Mouse (Mus musculus) limb, embryonic 12.5 days (tissue): ENCODE measurements at regions not wholly inside any gene's neighbourhood (a gene's known extent, or its start where the extent isn't known, plus 50 kb on each side); places are given as distances from the start of the nearest gene placed in this dataset.

Source experiments
- ATAC-seq: fragments of 200-750 bp; cut with Nextera tagmentation; 2 replicates; pipeline ENCODE4 v1.8.0; 2017; ENCODE audit warnings: low read depth, moderate TSS enrichment; ENCODE audit not compliant: insufficient number of reproducible peaks, insufficient read depth, low FRiP score, low TSS enrichment
- H3K27ac ChIP-seq: fragments of 300-500 bp; sonication (generic); 2 replicates; pipeline ENCODE4 v1.5.1; 2016; ENCODE audit warnings: mild to moderate bottlenecking, moderate library complexity
- H3K27me3 ChIP-seq: fragments of 300-500 bp; sonication (generic); 2 replicates; pipeline ENCODE4 v1.6.1; 2016; ENCODE audit warnings: mild to moderate bottlenecking, moderate library complexity
- H3K36me3 ChIP-seq: fragments of 300-500 bp; sonication (generic); 2 replicates; pipeline ENCODE4 v1.6.1; 2016; ENCODE audit warnings: mild to moderate bottlenecking, moderate library complexity
- H3K4me1 ChIP-seq: fragments of 300-500 bp; sonication (generic); replicated peaks from 2 replicates; pipeline ENCODE4 v1.6.1; 2016
- H3K4me2 ChIP-seq: fragments of 300-500 bp; sonication (generic); 2 replicates; pipeline ENCODE4 v1.6.1; 2016; ENCODE audit warnings: mild to moderate bottlenecking, moderate library complexity
- H3K4me3 ChIP-seq: fragments of 300-500 bp; sonication (generic); replicated peaks from 2 replicates; pipeline ENCODE4 v1.5.1; 2016; ENCODE audit warnings: mild to moderate bottlenecking
- H3K9ac ChIP-seq: fragments of 300-500 bp; sonication (generic); replicated peaks from 2 replicates; pipeline ENCODE4 v1.6.1; 2016; ENCODE audit warnings: mild to moderate bottlenecking, moderate library complexity
- H3K9me3 ChIP-seq: fragments of 300-500 bp; sonication (generic); 2 replicates; pipeline ENCODE4 v1.6.1; 2016; ENCODE audit warnings: mild to moderate bottlenecking, moderate library complexity
- WGBS: fragments of 180-500 bp; shearing (Covaris S2); methylation state at CpG from one replicate; pipeline ENCODE4 v1.1.7; 2016; 5-methylcytosine and 5-hydroxymethylcytosine counted together

DNA sequence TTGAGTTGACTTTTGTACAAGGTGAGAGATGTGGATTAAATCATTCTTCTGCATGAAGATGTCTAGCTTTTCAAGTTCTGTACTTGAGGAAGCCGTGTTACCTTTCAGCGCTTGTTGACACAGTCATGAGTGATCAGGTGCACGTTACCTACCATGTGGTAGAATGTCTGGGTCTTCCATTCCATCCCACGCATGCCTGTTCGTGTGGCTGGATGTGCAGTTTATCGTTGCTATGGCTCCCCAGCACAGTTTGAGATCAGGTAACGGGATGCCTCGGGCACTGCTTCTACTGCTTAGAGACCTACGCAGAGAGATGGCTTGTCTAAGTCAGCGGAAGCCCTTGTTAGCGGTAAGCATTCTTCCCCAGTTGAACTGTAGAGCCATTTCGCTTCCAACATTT is 348.1 kb downstream of the Etnk1 start:
- peaks cover 9% of the 10 kb centered on the region; the same call in 1 of the 2 replicates for H3K9me3 ChIP-seq
- no peak for ATAC-seq
- H3K4me2 ChIP-seq = no peak overlapping the region
- no peak overlapping the region for H3K9ac ChIP-seq
- no peaks in the 10 kb centered on the region for H3K36me3 ChIP-seq
- 85% methylated on average over 12 of the region's 12 CpGs for WGBS
- no peak overlapping the region for H3K4me3 ChIP-seq
- no peaks in the 10 kb centered on the region for H3K4me1 ChIP-seq
- no peak overlapping the region for H3K27ac ChIP-seq
- H3K27me3 ChIP-seq = no peaks in the 10 kb centered on the region; the same call in 1 of the 2 replicates

DNA sequence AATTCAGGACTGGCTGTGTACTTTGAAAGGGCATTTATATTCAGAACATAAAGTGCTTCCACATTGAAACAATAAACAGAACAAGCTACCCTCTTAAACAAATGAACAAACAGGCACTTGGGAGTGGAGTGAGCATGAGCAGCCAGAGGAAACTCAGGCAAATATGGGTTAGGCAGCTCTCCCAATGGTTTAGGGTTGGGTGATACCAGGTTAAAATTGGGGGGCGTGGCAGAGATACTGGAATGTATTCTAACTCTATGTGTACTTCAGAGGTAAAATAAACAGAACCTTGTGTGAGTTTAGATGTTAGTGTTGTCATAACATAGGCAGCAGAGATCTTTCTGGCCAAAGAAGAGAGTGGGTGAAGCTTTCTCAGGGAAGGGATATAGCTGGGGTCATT is 349.7 kb downstream of the Etnk1 start:
- H3K4me1 ChIP-seq = no peaks in the 10 kb centered on the region
- no peak for ATAC-seq
- no peak overlapping the region for H3K4me3 ChIP-seq
- 85% methylated on average over 1 of the region's 1 CpGs for WGBS
- no peak overlapping the region for H3K4me2 ChIP-seq
- no peak overlapping the region for H3K9ac ChIP-seq
- no peak overlapping the region for H3K27ac ChIP-seq
- peaks cover 6% of the 10 kb centered on the region; the same call in 1 of the 2 replicates for H3K9me3 ChIP-seq
- H3K36me3 ChIP-seq = no peaks in the 10 kb centered on the region
- no peaks in the 10 kb centered on the region; the same call in 1 of the 2 replicates for H3K27me3 ChIP-seq

DNA sequence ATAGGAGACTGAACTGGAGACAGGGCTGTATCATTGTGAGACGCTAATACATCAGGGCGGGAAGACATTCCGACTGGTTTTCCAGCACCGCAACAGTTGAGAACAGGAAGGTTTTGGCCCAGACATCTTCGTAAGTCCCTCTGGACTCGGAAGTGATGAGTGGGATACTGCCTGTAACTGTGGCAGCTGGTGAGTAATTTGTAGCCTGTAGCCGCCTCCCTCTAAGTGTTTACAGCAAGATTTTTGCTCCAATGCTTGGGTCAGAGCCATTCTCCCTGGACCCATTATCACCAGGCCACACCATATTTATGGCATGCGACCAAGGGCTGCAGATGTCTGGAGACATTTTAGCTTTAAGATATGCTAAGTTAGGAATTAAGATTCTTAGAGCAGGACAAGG is 351.5 kb downstream of the Etnk1 start:
- Histone ChIP-seq H3K4me1 (no peaks in the 10 kb centered on the region), H3K36me3 (no peaks in the 10 kb centered on the region), H3K9ac (no peak overlapping the region), H3K27ac (no peak overlapping the region), H3K4me2 (no peak overlapping the region), H3K9me3 (no peaks in the 10 kb centered on the region), H3K27me3 (no peaks in the 10 kb centered on the region; the same call in none of the 2 replicates), H3K4me3 (no peak overlapping the region)
- 84% methylated on average over 8 of the region's 8 CpGs for WGBS
- ATAC-seq = no peak

GRCm38 (mm10) chr6:143519668-143520067 is 352.6 kb downstream of the Etnk1 start:
- 96% methylated on average over 5 of the region's 5 CpGs for WGBS
- Histone ChIP-seq H3K4me1 (no peaks in the 10 kb centered on the region), H3K27me3 (no peaks in the 10 kb centered on the region; the same call in none of the 2 replicates), H3K4me3 (no peak overlapping the region), H3K9me3 (no peaks in the 10 kb centered on the region), H3K36me3 (no peaks in the 10 kb centered on the region), H3K4me2 (no peak overlapping the region), H3K27ac (no peak overlapping the region), H3K9ac (no peak overlapping the region)
- no peak for ATAC-seq

DNA sequence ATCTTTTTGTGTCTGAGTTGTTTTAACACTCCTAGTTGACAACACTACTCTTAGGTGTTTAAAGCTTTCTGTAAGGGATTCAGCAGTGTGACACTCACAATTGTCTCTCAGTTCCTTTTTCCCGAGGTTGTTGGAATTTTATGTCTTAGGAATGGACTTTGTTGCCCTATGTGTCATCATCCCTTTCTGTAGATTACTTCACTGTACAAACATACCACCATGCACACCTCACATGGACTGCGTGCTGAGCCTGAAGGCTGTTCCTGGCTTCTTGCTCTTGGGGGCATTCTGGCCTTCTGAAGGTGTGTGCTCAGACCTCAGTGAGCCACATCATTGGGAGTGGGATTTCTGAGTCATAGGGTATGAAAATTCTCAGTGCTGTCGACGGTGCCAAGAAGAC is 358.1 kb downstream of the Etnk1 start:
- H3K4me1 ChIP-seq = peaks cover 7% of the 10 kb centered on the region
- no peak for ATAC-seq
- no peak overlapping the region for H3K27ac ChIP-seq
- H3K27me3 ChIP-seq = no peaks in the 10 kb centered on the region; the same call in 1 of the 2 replicates
- H3K36me3 ChIP-seq = no peaks in the 10 kb centered on the region
- H3K4me2 ChIP-seq = no peak overlapping the region
- H3K9me3 ChIP-seq = 0 out of 2 replicates have a peak, but pooled peaks cover 5% of the 10 kb centered on the region
- no peak overlapping the region for H3K4me3 ChIP-seq
- H3K9ac ChIP-seq = no peak overlapping the region
- WGBS = 94% methylated on average over 4 of the region's 4 CpGs

DNA sequence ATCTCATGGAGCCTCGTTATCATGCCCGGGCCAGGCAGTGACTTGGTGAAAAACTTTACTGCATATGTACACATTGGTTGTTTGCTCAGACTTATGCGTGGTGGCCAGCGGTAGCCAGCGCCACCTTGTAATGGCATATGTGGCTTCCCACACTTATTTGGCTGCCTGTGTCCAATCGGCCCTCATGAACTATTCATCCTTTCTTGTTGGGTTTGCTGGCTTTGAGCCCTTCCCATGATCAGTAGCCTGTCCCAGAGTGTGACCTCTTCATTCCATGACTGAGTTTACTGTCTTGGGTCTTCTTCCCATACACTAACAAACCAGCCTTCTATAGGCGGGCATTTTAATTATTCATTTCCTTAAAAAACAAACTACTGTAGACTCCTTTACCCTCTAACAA is 361.9 kb downstream of the Etnk1 start:
- Histone ChIP-seq H3K4me1 (peaks cover 36% of the 10 kb centered on the region), H3K9ac (no peak overlapping the region), H3K4me3 (no peak overlapping the region), H3K9me3 (0 out of 2 replicates have a peak, but pooled peaks cover 5% of the 10 kb centered on the region), H3K27ac (peak overlapping the region; percentile 93; the same call in 1 of the 2 replicates), H3K27me3 (no peaks in the 10 kb centered on the region), H3K36me3 (no peaks in the 10 kb centered on the region), H3K4me2 (no peak overlapping the region)
- WGBS = 92% methylated on average over 7 of the region's 7 CpGs
- ATAC-seq = no peak

- peaks cover 42% of the 10 kb centered on the region for H3K4me1 ChIP-seq
- no peak overlapping the region for H3K9ac ChIP-seq
- peak; percentile 80; the same call in 1 of the 2 replicates for ATAC-seq
- H3K27ac ChIP-seq = peak overlapping the region; percentile 93
- no peak overlapping the region for H3K4me3 ChIP-seq
- H3K9me3 ChIP-seq = 0 out of 2 replicates have a peak, but pooled peaks cover 5% of the 10 kb centered on the region
- H3K4me2 ChIP-seq = peak overlapping the region; percentile 30; the same call in 1 of the 2 replicates
- H3K27me3 ChIP-seq = no peaks in the 10 kb centered on the region
- H3K36me3 ChIP-seq = no peaks in the 10 kb centered on the region
- 16% methylated on average over 13 of the region's 13 CpGs for WGBS
These were observed 363.6 kb downstream of the Etnk1 start for GRCm38 (mm10) chr6:143530372-143531224.

DNA sequence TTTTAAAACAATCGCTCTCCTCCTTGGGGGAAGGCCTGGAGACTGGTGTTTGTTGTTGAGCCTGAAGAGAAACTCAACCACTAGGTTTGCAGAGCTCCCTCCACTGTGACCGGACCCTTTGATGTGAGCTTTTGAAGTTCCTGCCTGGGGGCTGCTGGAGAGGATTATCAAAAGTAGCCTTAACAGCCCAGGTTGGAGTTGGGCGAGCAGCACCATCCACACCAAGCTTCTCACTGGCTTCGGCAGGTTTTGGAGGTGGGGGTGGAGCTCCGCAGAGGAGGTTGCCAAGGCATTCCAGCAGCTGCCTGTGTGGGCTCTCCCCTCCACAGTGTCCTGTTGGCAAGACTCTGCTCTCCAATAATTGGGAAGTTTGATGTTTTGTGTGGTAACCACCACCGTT is 364.5 kb downstream of the Etnk1 start:
- H3K4me2 ChIP-seq = peak overlapping the region; percentile 30
- no peak overlapping the region for H3K9ac ChIP-seq
- peak overlapping the region; percentile 93 for H3K27ac ChIP-seq
- ATAC-seq = peak; percentile 67; the same call in 1 of the 2 replicates
- peaks cover 45% of the 10 kb centered on the region for H3K4me1 ChIP-seq
- no peak overlapping the region for H3K4me3 ChIP-seq
- 0 out of 2 replicates have a peak, but pooled peaks cover 5% of the 10 kb centered on the region for H3K9me3 ChIP-seq
- no peaks in the 10 kb centered on the region for H3K36me3 ChIP-seq
- H3K27me3 ChIP-seq = no peaks in the 10 kb centered on the region
- WGBS = 7% methylated on average over 6 of the region's 6 CpGs

DNA sequence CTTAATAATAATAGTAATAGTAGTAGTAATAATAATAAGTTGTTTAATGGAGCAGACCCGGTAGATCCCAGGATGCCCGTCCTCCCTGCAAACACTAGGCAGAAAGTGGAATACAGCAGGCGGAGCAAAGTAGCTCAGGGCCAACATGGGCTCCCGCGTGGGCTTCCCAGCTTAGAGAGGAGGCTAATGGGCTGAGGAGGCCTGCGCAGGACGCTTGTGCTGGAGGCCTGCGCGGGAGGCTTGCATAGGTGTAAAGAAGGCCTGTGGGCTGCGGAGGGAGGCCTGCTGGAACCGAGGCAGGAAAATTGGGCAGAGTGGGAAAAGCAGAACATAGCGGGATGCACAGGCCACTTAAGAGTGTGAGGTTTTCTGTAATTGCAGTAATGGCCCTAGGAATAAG is 365.4 kb downstream of the Etnk1 start:
- no peaks in the 10 kb centered on the region for H3K36me3 ChIP-seq
- no peak for ATAC-seq
- H3K4me1 ChIP-seq = peaks cover 45% of the 10 kb centered on the region
- H3K9me3 ChIP-seq = 0 out of 2 replicates have a peak, but pooled peaks cover 5% of the 10 kb centered on the region
- no peak overlapping the region for H3K4me3 ChIP-seq
- no peak overlapping the region for H3K4me2 ChIP-seq
- H3K9ac ChIP-seq = no peak overlapping the region
- 85% methylated on average over 12 of the region's 12 CpGs for WGBS
- H3K27ac ChIP-seq = peak overlapping the region; percentile 93
- no peaks in the 10 kb centered on the region for H3K27me3 ChIP-seq

DNA sequence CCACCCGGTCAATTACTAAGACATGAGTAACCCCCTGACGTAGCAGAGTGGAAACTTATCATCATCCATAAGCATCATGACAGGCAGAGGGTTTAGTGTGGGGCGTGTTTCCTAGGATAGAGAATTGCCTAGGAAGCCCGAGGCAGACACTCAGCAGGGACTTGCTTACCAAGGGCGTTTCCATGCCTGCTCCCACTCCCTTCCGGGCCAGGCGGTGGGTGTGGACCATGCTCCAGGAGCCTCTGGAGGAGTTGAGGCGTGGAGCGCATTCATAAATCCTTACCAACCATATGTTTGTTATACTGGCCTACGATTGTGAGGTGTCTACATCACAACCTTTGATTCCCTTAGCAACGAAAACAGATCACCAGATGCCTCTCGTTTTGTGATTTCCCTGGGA is 368.2 kb downstream of the Etnk1 start:
- Histone ChIP-seq H3K27ac (no peak overlapping the region), H3K36me3 (no peaks in the 10 kb centered on the region), H3K4me3 (no peak overlapping the region), H3K9ac (no peak overlapping the region), H3K4me2 (no peak overlapping the region), H3K4me1 (peaks cover 36% of the 10 kb centered on the region), H3K27me3 (no peaks in the 10 kb centered on the region), H3K9me3 (no peaks in the 10 kb centered on the region)
- WGBS = 69% methylated on average over 12 of the region's 12 CpGs
- ATAC-seq = no peak

- Histone ChIP-seq H3K27me3 (no peaks in the 10 kb centered on the region), H3K4me2 (no peak overlapping the region), H3K4me1 (peaks cover 33% of the 10 kb centered on the region), H3K36me3 (no peaks in the 10 kb centered on the region), H3K4me3 (no peak overlapping the region), H3K9me3 (no peaks in the 10 kb centered on the region), H3K9ac (no peak overlapping the region), H3K27ac (no peak overlapping the region)
- 75% methylated on average over 15 of the region's 15 CpGs for WGBS
- no peak for ATAC-seq
These were observed 368.7 kb downstream of the Etnk1 start for GRCm38 (mm10) chr6:143535726-143536125.
